Mouse (Mus musculus) thymus, postnatal 36 days (tissue): ENCODE measurements around the gene Wdr70.
A peak's percentile ranks its signal among the peaks of the same experiment; 100 is the strongest.
"Not testable (repeated sequence)": the region's sequence is repeated elsewhere in the genome, so short reads cannot be mapped to it uniquely, and the experiment has no call there.

Source experiments
- DNase-seq, 2 experiments: peaks; one replicate each; pipeline ENCODE4 v3.0.0; 2022; ENCODE audit warnings: mixed read lengths in 2 of 2

Wdr70 gene

DNA sequence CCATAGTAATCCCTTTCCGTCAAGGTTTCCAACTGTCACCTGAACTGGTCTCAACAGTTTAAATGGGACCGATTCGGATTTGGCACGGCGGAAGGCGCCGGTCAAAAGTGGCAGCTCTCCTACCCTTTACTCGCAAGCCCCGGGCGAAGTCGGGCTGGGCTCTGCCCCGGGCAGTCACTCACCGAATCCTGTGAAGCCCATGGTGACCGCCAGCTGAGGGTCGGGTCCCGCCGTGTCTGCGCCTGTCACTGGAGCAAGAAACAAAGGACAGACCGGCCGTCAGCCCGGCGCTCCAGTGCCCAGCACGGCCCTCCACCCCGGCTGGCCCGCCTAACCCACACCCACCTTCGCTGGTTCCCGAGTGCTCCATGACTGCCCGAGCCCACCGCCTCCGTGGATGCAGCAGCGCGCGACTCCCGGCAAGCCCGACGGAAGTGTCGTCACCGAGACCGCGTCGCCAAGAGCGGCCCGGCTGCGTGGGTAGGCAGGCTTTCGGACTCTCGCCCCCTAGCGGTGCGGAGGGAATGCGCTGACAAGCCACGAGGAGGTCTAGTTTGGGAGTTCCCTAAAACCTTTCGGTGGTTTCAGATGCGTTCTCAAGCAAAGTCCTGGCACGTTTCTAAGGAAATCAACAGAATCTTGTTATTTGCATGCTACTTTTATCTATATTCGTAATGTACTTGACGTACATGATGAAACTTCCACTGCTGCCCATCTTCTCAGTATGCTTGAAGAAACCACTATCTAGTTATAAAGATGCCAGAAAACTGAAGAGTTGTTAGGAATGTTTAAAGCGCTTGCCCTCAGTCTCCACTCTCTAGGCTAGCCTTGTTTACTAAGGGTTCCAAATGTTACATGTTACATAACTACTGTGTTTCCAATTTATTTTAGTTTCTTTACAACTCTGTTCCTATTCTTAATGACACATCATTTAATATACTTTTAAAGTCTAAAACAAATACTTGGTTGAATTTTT is at the start of gene Wdr70:
Gene Wdr70, minus strand, starts transcription at position 436 of the 976 bp plus-strand sequence.
- DNase-seq: peak; percentile 93 to 96

DNA sequence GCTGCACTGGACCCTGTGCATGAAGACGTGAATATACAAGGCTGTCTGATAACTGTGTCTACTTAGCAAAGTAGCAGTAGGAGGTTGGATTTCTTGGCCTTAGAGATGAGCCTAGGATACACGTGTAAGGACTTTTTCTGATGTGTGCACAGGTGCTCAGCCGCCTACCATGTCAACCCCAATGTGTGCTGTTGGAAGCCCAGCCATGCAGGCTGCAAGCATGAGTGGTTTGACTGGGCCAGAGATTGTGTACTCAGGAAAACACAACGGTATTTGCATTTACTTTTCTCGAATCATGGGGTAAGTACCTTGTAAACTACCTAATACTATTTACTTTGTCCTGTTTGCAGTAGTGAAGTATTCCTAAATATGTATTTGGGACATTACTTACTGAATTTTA is 36.6 kb upstream of the Wdr70 start:
- no peak for DNase-seq

DNA sequence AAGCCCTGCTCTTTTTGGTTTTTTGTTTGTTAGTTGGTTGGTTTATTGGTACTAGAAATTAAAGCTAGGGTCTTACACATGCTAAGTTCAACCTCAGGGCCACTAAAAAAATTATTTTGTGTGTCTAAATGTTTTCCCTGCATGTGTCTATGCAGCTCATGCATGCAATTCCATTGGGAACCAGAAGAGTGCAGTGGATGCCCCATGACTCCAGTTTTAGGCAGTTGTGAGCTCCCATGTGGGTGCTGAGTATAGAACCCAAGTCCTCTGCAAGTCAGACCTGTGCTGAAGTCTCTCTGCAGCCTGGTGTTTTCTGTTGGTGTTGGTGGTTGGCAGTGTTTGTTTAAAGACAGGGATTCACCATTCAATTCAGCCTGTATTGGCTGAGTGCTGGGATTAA is 32.8 kb upstream of the Wdr70 start:
- DNase-seq: no peak

DNA sequence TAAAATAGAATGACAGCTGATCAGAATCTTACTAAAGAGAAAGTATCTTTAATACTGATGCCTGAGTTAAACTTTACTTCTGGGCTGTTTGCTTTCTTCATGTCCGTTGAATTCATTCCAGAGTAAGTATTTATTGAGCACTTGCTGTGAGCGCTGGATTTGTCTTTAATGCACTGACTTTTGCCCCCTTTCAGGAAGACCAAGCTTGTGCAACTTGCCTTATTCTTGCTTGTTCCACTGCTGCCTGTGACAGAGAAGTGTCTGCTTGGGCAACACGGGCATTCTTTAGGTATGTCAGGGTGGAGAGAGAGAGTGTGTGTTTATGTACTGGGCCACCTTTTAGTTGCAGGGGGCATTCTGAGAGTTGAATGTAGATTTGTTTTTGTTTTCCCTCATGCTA is 32.3 kb upstream of the Wdr70 start:
- no peak for DNase-seq

DNA sequence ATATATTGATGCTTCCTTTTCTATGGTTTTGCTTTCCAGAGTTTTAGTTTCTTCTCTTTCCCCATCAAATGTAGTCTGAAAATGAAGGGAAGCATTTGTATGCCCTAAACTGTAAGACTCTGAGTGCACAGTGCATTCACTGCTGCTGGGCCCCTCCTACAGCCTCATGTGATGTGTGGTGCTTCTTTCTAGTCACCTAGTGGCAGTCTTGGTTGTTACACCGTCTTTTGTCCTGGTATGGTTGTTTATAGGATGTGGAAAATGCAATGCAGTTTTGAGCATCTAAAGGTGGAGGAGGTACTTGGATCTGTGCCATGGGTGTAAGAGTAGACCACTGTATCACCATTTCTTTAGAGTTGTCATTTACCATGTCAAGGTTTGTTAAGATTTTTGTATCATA is 30.3 kb upstream of the Wdr70 start:
- DNase-seq: no peak

DNA sequence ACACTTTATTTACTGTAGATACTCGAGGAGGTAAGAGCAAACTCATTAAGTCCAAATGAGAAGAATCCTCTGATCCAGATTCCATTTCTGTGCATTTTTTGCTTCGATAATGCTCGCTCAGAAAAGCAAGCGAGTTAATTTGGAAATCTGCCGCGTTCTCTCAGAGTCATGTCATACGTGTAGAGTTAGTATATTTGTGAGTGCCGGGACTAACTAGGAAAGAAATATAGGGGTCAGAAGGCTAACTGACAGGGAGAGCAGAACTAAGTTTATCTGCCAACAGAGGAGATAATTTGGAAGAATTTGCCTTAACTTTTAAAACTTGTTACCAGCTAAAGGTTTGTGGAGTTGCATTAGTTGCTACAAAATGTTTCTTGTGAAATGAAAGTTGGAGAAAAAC is 10.8 kb upstream of the Wdr70 start:
- no peak for DNase-seq

DNA sequence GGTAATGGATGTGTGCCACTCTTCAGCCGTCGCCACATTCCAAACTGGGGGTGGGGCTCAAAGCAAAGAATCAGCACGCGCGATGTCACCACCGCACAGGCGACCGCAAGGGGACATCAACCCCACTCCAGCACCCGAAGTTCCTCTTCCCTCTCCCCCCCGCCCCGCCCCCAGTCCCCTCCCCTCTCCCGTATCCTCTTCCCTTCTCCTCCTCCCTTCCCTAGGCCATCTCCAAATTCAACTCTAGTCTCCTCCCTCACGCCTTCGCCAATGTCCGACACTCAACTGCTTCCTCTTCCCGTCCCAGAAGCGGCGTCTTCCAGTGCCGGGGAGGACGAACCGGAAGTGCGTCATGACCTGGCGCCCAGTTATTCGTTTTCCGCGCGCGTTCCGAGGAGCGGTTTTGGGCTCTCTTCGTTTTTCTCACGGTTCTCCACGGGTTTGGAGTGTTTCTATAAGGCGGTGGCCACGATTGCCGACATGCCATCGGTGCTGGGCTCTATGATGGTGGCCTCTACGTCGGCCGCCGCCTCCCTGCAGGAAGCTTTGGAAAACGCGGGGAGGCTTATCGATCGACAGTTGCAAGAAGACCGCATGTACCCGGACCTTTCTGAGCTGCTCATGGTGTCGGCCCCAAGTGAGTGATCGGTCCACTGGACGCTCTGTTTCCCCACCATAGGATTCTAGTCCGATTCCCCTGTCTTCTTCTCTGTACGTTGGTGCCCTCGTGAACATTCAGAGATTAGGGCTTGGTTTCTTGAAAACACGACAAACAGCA is 10.1 kb upstream of the Wdr70 start, which contains the start of gene Nup155:
Gene Nup155, plus strand, starts transcription at position 308 of the 778 bp plus-strand sequence.
- DNase-seq: peak; percentile 81 to 84

DNA sequence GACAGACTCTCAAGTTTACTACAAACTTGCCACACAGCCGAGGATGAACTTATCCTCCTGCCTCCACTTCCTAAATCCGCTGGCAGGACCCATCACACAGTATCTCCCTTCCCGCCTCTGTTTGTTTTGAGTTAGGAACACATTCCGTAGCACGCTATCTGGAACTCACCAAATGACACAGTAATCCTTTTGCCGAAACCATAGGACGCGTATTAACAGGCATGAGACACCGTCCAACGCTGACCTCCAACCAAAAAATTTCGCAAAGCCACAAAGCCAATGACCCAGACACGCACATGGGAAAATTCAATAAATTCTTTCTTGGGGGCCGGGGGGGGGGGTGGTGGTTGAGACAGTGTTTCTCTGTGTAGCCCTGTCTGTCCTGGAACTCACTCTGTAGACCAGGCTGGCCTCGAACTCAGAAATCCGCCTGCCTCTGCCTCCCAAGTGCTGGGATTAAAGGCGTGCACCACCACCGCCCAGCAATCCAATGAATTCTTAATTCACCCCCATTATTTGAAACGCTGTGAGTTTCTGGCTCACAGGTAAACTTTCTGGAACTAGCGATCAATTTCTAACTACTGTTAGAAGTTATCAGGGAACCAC is 9.5 kb upstream of the Wdr70 start:
- DNase-seq: no peak

DNA sequence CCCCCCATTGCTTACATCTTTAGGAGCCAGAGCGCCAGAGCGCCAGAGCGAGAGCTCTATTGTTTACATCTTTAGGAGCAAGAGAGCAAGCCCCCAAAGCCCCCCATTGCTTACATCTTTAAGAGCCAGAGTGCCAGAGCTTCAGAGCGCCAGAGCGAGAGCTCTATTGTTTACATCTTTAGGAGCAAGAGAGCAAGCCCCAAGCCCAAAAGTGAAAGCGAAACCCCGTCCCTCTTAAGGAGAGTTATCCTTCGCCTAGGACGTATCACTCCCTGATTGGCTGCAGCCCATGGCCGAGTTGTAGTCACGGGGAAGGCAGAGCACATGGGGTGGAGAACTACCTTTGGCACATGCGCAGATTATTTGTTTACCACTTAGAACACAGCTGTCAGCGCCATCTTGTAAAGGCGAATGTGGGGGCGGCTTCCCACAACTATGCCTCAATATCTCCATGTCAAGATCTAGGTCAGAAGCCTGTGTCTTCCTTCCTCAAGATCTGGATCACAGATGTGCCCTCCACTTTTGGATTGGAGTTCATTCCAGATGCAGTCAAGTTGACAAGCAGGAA is 3.0 kb upstream of the Wdr70 start:
- not testable (repeated sequence) for DNase-seq

DNA sequence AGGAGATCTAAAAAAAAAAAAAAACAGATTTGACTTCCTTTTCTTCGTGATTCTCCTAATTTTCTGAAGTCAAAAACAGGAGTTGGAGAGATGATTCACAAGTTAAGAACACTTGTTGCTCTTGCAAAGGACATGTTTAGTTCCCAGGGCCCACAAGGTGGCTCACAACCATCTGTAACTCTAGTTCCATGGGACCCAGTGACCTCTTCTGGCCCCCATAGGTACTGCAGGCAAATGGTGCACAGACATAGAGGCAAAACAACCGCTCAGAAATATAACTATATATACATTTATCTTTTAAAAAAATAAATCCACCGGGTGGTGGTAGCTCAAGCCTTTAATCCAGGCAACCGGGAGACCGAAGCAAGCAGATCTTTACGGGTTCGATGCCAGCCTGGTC is 1.2 kb downstream of the Wdr70 start:
- DNase-seq: peak; percentile 75 to 76

DNA sequence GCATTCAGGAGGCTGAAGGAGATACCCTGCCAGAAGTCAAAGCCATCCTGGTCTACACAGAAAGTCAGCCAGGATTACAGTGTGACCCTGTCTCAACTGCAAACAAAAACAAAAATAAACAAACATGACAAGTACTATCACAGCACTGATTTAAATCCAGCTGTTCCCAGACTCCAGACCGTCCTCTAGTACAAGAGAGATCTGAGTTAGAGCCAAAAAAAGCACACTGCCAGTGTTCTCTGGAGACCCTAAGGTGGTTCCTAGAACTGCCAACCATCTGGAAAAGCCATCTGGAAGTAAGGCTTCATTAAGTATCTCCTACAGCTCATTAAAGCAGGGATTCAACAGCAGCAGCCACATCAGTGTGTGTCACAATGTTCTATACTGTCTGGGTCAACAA is 6.3 kb downstream of the Wdr70 start:
- not testable (repeated sequence) for DNase-seq

DNA sequence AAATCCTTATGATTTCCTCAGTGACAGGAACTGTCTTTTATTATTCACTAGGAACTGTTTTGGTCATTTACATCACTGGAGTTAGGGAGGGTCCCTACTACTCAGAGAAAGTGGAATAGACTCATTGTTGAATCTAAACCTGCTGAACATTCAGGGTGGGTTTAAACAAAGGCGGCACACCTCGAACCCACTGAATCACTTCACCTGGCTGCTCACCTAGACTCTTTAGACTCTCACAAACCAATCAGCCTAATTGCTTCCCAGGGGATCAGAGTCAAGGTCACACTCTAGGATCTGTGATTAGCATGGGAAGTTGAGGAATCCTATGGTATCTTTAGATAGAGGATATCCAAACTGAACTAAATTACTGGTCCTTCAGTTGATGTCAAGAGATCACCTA is 8.3 kb downstream of the Wdr70 start:
- DNase-seq: no peak

DNA sequence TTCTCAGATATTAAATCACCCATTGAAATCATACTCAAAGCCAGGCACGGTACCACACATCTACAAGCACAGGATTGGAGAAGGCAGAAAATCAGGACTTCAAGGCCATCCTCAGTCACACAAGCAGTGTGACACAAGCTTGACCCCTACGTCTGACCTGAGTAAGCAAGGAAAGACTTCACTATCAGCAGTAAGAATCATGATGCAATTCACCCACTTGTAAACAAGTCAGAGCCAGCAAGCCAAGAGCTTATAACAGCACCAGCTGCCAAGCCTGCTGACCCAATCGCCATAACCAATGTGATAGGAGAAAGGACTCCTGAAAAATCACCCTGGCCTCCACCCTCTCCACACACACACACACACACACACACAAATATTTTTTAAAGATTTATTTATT is 10.3 kb downstream of the Wdr70 start:
- DNase-seq: no peak

DNA sequence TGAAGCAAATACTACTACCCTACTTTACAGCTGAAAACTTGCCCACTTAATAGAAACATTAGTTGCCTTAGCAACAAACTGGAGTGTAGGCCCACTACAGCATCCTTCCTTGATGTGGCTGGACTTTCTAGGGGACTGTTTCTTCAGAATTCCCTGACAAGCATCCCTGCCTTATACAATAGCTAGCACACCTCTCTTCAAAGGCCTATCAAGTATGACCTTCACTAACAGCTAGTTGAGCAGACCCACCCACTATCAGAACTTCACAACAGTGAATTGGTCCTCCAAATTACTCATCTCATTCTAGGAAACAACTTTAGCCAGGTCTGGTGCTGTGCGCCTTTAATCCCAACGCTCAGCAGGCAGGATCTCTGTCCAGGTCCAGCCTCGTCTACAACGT is 11.7 kb downstream of the Wdr70 start:
- DNase-seq: no peak

DNA sequence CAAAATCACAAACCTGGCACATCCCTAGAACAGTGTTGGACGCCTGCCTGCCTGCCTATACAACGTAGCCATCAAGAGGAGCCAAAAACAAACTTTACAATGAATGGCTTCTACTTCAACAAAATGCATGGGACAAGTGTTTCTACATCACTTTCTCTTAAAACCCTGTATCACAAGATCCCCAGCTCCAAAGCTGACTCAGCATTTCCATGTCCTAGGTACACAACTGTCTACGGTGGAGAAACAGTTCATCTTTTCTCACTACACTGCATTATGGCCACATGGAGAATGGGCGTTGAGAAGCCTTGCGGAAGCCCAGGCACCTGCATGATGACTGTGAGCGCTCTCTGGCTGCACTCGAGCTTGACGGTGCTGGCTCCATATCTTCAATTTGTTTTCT is 16.9 kb downstream of the Wdr70 start:
- no peak for DNase-seq

DNA sequence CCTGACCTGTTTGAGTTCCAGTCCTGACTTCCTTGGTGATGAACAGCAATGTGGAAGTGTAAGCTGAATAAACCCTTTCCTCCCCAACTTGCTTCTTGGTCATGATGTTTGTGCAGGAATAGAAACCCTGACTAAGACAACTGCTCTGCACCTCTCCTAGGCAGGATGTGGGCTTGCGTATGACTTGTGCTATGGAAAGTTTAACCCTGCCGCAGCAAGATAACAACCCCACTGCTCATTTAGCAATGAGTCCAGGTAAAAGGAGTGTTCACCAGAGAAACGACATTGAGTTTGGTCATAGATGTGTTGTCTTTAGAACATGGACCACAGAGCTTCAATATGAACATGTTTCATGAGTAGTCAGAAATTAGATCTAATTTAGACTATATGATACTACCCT is 25.9 kb downstream of the Wdr70 start:
- not testable (repeated sequence) for DNase-seq

DNA sequence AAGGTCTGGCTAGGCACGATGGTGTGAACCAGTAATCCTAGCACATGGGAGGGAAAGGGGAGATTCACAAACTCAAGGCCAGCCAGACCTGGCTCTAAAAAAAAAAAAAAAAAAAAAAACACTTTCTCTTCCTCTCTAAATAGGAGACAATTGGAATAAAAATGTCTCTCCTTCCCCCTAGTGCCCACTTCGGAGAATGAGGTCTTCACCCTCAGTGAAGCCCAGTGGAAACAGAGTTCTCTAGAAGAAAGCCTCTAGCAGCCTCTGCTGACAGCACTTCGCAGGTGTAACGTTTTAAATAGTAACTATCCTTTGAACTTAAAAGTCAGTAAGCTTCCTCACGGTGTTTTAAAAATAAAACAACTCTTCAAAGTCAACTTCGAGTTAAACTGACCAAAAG is 33.8 kb downstream of the Wdr70 start:
- DNase-seq: no peak

DNA sequence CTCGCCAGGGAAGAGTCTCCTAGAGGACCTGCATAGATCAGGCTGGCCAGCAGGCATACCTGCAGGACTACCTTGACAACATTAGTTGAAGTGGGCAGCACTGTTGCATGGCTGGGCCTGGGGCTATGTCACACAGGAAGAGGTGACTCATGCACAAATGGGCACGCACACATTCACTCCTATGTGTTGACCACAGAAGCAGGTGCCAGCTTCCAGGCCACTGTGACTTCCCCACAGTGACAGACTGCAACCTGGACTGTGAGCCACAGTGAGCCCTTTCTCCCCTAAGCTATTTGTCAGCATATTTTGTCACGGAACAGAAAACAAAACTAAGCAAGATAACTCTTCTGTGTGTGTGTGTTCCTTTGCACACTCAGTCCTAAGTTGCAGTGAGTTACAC is 47.8 kb downstream of the Wdr70 start:
- no peak for DNase-seq

DNA sequence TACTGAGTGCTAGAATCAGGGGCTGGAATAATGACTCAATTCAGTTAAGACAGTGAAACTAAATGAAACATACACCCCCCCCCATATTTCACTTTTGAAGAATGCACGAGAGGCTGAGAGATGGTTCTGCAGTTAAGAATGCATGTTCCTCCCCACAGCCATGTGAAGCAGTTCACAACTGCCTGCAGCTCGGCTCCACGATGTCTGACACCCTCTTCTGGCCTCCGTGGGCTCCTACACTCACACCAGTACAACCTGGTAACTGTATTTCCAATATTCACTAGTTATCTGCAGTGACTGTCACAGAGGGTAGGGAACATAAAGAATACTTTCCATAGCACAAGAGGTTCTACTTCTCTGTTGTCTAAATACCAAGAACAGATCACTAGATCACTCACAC is 59.2 kb downstream of the Wdr70 start:
- no peak for DNase-seq

DNA sequence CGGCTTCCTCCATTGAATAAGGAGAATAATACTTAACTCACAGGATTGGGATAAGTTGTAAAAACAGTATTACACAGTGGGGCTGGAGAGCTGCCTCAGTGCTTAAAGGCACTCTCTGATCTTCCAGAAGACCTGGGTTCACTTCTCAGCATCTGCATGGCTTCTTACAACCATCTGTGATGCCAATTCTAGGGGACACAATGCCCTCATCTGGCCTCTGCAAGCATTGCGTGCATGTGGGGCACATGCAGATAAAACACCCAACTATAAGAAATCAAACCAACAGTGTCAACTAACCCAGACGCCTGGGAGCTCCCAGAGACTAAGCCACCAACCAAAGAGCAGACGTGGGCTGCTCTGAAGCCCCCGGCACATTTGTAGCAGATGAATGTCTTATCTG is 60.6 kb downstream of the Wdr70 start:
- no peak for DNase-seq

DNA sequence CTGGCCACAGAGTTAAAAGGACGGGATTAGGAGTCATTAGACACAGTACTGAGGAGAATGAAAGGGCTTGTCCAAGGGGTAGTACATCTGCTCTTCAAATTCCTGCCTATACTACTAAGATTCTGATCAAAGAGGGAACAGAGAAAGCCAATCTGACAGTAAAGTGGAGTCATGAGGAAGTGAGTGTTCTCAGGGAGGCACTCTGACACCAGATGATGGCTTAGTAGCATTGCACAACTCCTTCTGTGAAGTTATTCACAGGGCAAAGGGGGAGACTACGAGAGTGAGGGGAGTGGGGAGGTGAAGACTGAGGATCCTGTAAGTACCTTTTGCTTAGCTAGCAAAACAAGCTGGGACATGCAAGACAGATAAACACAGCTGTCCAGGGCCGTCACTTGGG is 61.2 kb downstream of the Wdr70 start:
- DNase-seq: no peak

DNA sequence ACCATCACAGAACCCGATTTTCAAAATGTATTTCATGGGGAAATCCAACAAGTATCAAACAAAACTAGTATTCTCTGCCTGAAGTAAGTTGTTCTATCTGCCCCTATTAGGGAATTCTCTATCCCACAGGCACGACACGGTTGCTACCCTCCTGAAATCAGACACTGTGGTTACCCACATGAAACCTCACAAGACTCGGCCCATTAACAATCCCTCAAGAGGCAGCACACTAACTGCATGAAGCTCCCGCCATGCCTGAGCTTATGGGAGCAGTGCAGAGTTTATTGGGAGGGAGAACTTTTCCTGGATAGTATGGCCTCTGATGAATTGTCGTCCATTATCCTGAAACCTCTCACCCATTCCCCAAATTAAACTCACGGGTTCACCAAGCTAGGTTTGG is 67.8 kb downstream of the Wdr70 start:
- no peak for DNase-seq

DNA sequence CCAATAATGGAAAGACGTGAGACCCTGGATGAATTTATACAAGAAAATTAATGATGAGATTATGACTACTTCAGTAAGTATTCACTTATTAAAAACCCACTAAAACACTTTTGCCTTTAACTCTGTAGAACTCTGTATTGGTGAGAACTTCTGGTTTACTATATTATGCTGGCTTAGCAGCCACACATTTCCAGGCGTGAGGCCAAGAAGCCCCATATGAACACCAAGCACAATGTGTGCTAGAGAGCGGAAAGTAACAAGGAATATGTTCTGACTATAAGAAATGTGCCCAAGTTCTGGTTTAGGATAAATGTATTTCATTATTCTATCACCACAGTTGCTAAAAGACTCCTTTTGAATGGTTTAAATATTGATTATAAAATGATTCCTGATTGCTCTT is 68.4 kb downstream of the Wdr70 start:
- DNase-seq: no peak
